Mouse (Mus musculus): ENCODE results near the gene Stx8. TPM values are rescaled to one million over a fixed set of nuclear protein-coding genes. Genes with fewer than 3 reads are reported as not detected.
A peak's percentile ranks its signal among the peaks of the same experiment; 100 is the strongest.

Gene Stx8
- total and polyA plus RNA-seq, 2 experiments from 2014 or later: 10.8 to 65.8 TPM

DNA sequence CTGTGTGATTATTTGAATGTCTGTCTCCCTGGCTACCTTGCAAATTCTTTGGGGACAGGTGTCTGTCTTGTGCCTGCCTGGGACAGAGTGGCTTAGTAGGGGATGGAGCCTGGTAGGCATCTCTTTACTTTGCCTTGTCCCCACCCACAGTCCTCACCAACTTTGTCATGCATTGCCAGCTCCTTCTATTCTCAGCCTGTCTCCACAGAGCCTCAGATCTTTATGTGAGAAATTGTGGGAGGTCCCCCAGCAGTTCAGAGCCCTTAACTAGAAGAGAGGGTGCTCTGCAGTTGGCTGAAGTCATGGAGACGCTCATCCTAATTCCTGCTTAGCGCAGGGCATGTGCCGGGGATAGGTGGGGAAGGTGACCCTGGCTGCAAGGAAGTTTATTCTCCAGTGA lies 219.7 kb downstream of the Stx8 start:
- no peaks in the 10 kb centered on the region for H3K27me3 ChIP-seq (ENCODE audit: insufficient read depth, low read length)
- 95% methylated on average over 3 of the region's 3 CpGs for WGBS
- H3K4me3 ChIP-seq (ENCODE audit: low read length): no peak overlapping the region
- H3K4me2 ChIP-seq (ENCODE audit: low read depth, low read length): no peak overlapping the region
- DNase-seq (ENCODE audit: low spot score) (no peak), ATAC-seq (no peak)
- no peaks in the 10 kb centered on the region for H3K9me3 ChIP-seq (ENCODE audit: low read length)
- no peaks in the 10 kb centered on the region for H3K4me1 ChIP-seq (ENCODE audit: insufficient read depth, low read length)
- no peaks in the 10 kb centered on the region for H3K36me3 ChIP-seq (ENCODE audit: insufficient read depth, low read length)
- H3K27ac ChIP-seq: no peak overlapping the region
- no peak for TF ChIP-seq CTCF (IDR thresholded peaks at IDR 0.05; ENCODE audit: low read depth)
- no peak overlapping the region for H3K9ac ChIP-seq (replicated peaks; ENCODE audit: low read length)

DNA sequence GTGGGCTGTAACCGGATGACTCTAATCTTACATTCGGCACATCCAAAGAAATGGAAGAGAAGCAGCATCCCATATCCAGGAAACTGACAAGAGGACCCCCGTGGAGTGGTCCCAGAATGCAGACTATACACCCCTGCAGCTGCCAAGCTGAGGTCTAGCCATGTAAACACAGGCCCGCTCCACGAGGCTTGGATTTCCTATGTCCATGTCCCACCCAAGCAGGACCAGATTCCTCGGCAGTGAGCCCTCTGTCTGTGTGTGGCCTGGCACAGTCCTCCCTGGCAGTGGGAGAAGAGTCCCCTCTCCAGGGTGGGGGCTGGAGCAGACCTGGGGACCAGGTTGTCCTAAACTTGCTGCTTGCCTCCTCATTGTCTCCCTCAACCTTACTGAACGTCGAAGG lies 221.2 kb downstream of the Stx8 start:
- Histone ChIP-seq H3K27me3 (ENCODE audit: insufficient read depth, low read length) (no peaks in the 10 kb centered on the region), H3K36me3 (ENCODE audit: insufficient read depth, low read length) (no peaks in the 10 kb centered on the region), H3K4me1 (ENCODE audit: insufficient read depth, low read length) (no peaks in the 10 kb centered on the region), H3K4me3 (ENCODE audit: low read length) (no peak overlapping the region), H3K9ac (replicated peaks; ENCODE audit: low read length) (no peak overlapping the region), H3K27ac (no peak overlapping the region), H3K9me3 (ENCODE audit: low read length) (no peaks in the 10 kb centered on the region), H3K4me2 (ENCODE audit: low read depth, low read length) (no peak overlapping the region)
- DNase-seq (ENCODE audit: low spot score): no peak
- WGBS: 63% methylated on average over 8 of the region's 8 CpGs
- ATAC-seq: no peak
- TF ChIP-seq CTCF (IDR thresholded peaks at IDR 0.05; ENCODE audit: low read depth): no peak

DNA sequence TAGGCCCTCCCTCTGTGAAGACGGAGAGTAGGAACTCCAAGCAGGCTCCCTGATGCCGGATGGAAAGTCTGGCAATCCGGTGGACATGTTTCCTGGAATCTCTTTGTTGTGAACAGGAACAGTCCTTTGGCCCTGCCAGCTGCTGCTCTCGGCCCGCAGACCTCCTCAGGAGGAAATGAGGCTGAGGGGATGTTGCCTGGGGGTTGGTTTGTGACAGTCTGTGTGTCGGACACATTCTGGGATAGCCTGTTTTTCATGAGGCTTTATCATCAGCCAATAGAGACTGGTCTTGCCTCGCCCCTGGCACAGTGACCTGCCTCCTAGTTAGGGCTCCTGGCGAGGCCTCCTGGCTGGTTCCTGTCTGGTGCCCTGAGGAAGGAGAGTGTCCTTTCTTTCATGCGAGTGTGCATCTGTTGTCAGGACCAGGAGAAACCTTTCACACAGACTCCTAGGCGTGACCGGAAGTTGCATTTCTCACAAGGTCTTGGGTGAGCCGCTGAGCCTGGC lies 222.8 kb downstream of the Stx8 start:
- Histone ChIP-seq H3K4me3 (ENCODE audit: low read length) (no peak overlapping the region), H3K36me3 (ENCODE audit: insufficient read depth, low read length) (no peaks in the 10 kb centered on the region), H3K27me3 (ENCODE audit: insufficient read depth, low read length) (no peaks in the 10 kb centered on the region), H3K4me2 (ENCODE audit: low read depth, low read length) (no peak overlapping the region), H3K9ac (replicated peaks; ENCODE audit: low read length) (no peak overlapping the region), H3K4me1 (ENCODE audit: insufficient read depth, low read length) (no peaks in the 10 kb centered on the region), H3K9me3 (ENCODE audit: low read length) (no peaks in the 10 kb centered on the region), H3K27ac (no peak overlapping the region)
- TF ChIP-seq CTCF (IDR thresholded peaks at IDR 0.05; ENCODE audit: low read depth): no peak
- ATAC-seq (no peak), DNase-seq (ENCODE audit: low spot score) (no peak)
- WGBS: 65% methylated on average over 12 of the region's 12 CpGs

DNA sequence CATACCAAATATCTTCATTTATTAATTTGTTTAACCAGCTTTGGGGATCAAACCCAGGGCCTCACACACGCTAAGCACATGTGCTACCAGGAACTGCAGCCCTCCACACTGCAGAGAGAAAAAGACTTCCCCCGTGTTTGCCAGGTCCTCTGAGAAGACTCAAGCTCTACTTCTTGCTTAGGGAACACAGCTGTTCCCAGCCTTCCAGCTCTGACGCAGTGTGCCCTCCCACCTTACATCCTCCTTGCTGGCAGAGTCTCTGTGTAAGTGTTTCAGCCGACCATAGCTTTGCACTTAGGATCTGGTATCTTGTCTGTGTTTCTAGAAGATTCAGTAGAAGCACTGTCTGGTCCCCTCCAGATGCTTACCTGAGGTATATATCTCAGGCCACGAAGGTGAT lies 224.9 kb downstream of the Stx8 start:
- H3K4me2 ChIP-seq (ENCODE audit: low read depth, low read length): no peak overlapping the region
- H3K9me3 ChIP-seq (ENCODE audit: low read length): no peaks in the 10 kb centered on the region
- H3K4me1 ChIP-seq (ENCODE audit: insufficient read depth, low read length): peaks cover 10% of the 10 kb centered on the region; the same call in 1 of the 2 replicates
- no peak overlapping the region for H3K27ac ChIP-seq
- no peaks in the 10 kb centered on the region for H3K27me3 ChIP-seq (ENCODE audit: insufficient read depth, low read length)
- TF ChIP-seq CTCF (IDR thresholded peaks at IDR 0.05; ENCODE audit: low read depth): no peak
- H3K9ac ChIP-seq (replicated peaks; ENCODE audit: low read length): no peak overlapping the region
- WGBS: 85% methylated on average over 5 of the region's 5 CpGs
- no peaks in the 10 kb centered on the region for H3K36me3 ChIP-seq (ENCODE audit: insufficient read depth, low read length)
- ATAC-seq (no peak), DNase-seq (ENCODE audit: low spot score) (no peak)
- H3K4me3 ChIP-seq (ENCODE audit: low read length): no peak overlapping the region

DNA sequence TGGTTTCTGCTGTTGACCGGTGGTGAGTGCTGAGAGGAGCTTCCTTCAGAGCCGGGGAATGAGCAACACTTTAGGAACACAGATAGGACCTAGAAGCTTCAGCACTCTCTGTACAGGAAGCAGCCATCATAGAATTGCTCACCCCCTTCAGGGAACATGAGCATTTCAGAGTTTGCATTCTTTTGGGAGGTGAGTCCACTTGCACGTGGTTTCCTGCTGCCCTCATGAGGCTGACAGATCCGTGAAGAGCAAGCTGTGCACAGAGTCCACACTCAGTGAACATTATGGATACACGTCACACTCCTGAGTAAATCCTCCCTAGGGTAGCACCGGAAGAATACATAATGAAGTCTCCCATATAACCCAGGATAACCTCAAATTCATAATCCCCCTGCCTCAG lies 229.2 kb downstream of the Stx8 start:
- Histone ChIP-seq H3K4me1 (ENCODE audit: insufficient read depth, low read length) (peaks cover 19% of the 10 kb centered on the region; the same call in 1 of the 2 replicates), H3K9ac (replicated peaks; ENCODE audit: low read length) (no peak overlapping the region), H3K4me3 (ENCODE audit: low read length) (no peak overlapping the region), H3K27me3 (ENCODE audit: insufficient read depth, low read length) (no peaks in the 10 kb centered on the region), H3K9me3 (ENCODE audit: low read length) (no peaks in the 10 kb centered on the region), H3K27ac (no peak overlapping the region), H3K36me3 (ENCODE audit: insufficient read depth, low read length) (no peaks in the 10 kb centered on the region), H3K4me2 (ENCODE audit: low read depth, low read length) (no peak overlapping the region)
- WGBS: 57% methylated on average over 6 of the region's 6 CpGs
- ATAC-seq (no peak), DNase-seq (ENCODE audit: low spot score) (no peak)
- TF ChIP-seq CTCF (IDR thresholded peaks at IDR 0.05; ENCODE audit: low read depth): peak; percentile 19; the same call in 1 of the 2 replicates

- no peaks in the 10 kb centered on the region for H3K27me3 ChIP-seq (ENCODE audit: insufficient read depth, low read length)
- TF ChIP-seq CTCF (IDR thresholded peaks at IDR 0.05; ENCODE audit: low read depth): no peak
- no peak overlapping the region for H3K4me2 ChIP-seq (ENCODE audit: low read depth, low read length)
- H3K36me3 ChIP-seq (ENCODE audit: insufficient read depth, low read length): no peaks in the 10 kb centered on the region
- no peaks in the 10 kb centered on the region for H3K9me3 ChIP-seq (ENCODE audit: low read length)
- no peak for ATAC-seq
- peaks cover 19% of the 10 kb centered on the region; the same call in 1 of the 2 replicates for H3K4me1 ChIP-seq (ENCODE audit: insufficient read depth, low read length)
- no peak overlapping the region for H3K4me3 ChIP-seq (ENCODE audit: low read length)
- no peak overlapping the region for H3K9ac ChIP-seq (replicated peaks; ENCODE audit: low read length)
- no peak overlapping the region; the same call in 1 of the 2 replicates for H3K27ac ChIP-seq
- 65% methylated on average over 10 of the region's 10 CpGs for WGBS
- no peak for DNase-seq (ENCODE audit: low spot score)
Observed at GRCm38 (mm10) chr11:68195693-68196176, 229.7 kb downstream of the Stx8 start.

DNA sequence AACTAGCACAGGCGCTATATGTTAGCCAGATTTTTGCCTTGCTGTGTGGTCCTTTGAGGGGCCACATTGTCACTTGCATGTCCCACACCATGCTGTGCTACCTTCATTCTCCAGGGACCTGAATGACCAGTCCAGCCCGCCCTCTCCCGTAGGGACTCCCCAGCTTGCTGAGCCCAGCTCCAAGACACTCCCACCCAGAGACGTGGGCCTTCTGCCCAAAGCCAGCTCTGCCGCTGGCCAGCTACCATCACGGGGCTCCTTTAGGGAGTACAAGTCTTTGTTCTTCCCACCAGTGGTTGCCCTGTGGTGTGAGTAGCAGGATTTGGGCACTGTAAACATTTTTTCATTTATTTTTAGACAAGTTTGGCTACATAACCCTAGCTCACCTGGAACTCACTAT lies 230.6 kb downstream of the Stx8 start:
- H3K27me3 ChIP-seq (ENCODE audit: insufficient read depth, low read length): no peaks in the 10 kb centered on the region
- ATAC-seq: peak; percentile 76
- H3K36me3 ChIP-seq (ENCODE audit: insufficient read depth, low read length): no peaks in the 10 kb centered on the region
- H3K27ac ChIP-seq: peak overlapping the region; percentile 26; the same call in 1 of the 2 replicates
- DNase-seq (ENCODE audit: low spot score): peak; percentile 55
- no peak overlapping the region for H3K4me3 ChIP-seq (ENCODE audit: low read length)
- TF ChIP-seq CTCF (IDR thresholded peaks at IDR 0.05; ENCODE audit: low read depth): no peak
- H3K4me1 ChIP-seq (ENCODE audit: insufficient read depth, low read length): peaks cover 19% of the 10 kb centered on the region; the same call in 1 of the 2 replicates
- H3K9ac ChIP-seq (replicated peaks; ENCODE audit: low read length): no peak overlapping the region
- WGBS: 51% methylated on average over 6 of the region's 6 CpGs
- no peaks in the 10 kb centered on the region for H3K9me3 ChIP-seq (ENCODE audit: low read length)
- no peak overlapping the region for H3K4me2 ChIP-seq (ENCODE audit: low read depth, low read length)

Measured in hindbrain, postnatal 0 days (tissue).